Mouse (Mus musculus) embryonic facial prominence, embryonic 15.5 days (tissue): ENCODE data around the gene Cfap54. TPM values are rescaled to one million over a fixed set of nuclear protein-coding genes. Genes with fewer than 3 reads are reported as not detected.

ENCODE experiments used
- ATAC-seq: fragments of 200-750 bp; cut with Nextera tagmentation; 2 replicates; pipeline ENCODE4 v1.8.0; 2017; ENCODE audit warnings: low read depth, moderate TSS enrichment; ENCODE audit not compliant: insufficient number of reproducible peaks, low FRiP score, low TSS enrichment
- H3K27ac ChIP-seq: fragments of 300-500 bp; sonication (generic); replicated peaks from 2 replicates; pipeline ENCODE4 v1.5.1; 2015; ENCODE audit warnings: mild to moderate bottlenecking, inconsistent platforms
- H3K27me3 ChIP-seq: fragments of 300-500 bp; sonication (generic); 2 replicates; pipeline ENCODE4 v1.6.1; 2015; ENCODE audit warnings: inconsistent platforms
- H3K36me3 ChIP-seq: fragments of 300-500 bp; sonication (generic); 2 replicates; pipeline ENCODE4 v1.6.1; 2015; ENCODE audit warnings: mild to moderate bottlenecking, inconsistent platforms
- H3K4me1 ChIP-seq: fragments of 300-500 bp; sonication (generic); 2 replicates; pipeline ENCODE4 v1.6.1; 2015; ENCODE audit warnings: inconsistent platforms
- H3K4me2 ChIP-seq: fragments of 300-500 bp; sonication (generic); replicated peaks from 2 replicates; pipeline ENCODE4 v1.6.1; 2015; ENCODE audit warnings: mild to moderate bottlenecking, inconsistent platforms
- H3K4me3 ChIP-seq: fragments of 300-500 bp; sonication (generic); replicated peaks from 2 replicates; pipeline ENCODE4 v1.5.1; 2015; ENCODE audit warnings: mild to moderate bottlenecking, inconsistent platforms
- H3K9ac ChIP-seq: fragments of 300-500 bp; sonication (generic); 2 replicates; pipeline ENCODE4 v1.6.1; 2015; ENCODE audit warnings: inconsistent platforms
- H3K9me3 ChIP-seq: fragments of 300-500 bp; sonication (generic); replicated peaks from 2 replicates; pipeline ENCODE4 v1.6.1; 2016; ENCODE audit warnings: inconsistent platforms
- WGBS: fragments of 180-500 bp; shearing (Covaris S2); methylation state at CpG from one replicate; pipeline ENCODE4 v1.1.7; 2015; 5-methylcytosine and 5-hydroxymethylcytosine counted together
- polyA plus RNA-seq: library from polyadenylated mRNA; unstranded; fragments of >200 nt; fragmentation: Nextera tagmentation; extraction: Ambion mirVana; gene quantifications from 2 replicates; pipeline ENCODE4 v1.2.1, GENCODE M21; 2015

The Cfap54 gene
- polyA plus RNA-seq, 1 experiment from 2014 or later = 3.3 TPM

DNA sequence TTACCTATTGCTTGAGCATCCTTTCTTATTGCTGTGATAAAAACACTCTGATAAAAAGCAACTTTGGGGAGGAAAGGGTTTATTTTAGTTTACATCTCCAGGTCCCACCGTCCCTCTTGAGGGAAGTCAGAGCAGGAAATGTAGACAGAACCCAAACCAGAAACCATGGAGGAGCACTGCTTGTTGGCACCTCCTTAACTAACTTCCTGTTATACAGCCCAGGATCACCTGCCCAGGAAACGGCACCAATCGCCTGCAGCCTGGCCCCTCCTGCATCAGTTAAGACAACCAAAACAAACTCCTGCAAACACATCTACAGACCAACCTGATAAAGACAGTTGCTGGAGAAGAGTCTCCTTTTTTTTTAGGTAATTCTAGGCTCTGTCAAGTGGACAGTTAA lies 74.4 kb downstream of the Cfap54 start:
- H3K9ac ChIP-seq = no peak overlapping the region
- H3K4me2 ChIP-seq = no peak overlapping the region
- no peaks in the 10 kb centered on the region for H3K36me3 ChIP-seq
- no peak for ATAC-seq
- no peaks in the 10 kb centered on the region for H3K9me3 ChIP-seq
- no peaks in the 10 kb centered on the region for H3K27me3 ChIP-seq
- no peak overlapping the region for H3K4me3 ChIP-seq
- H3K4me1 ChIP-seq = no peaks in the 10 kb centered on the region
- 63% methylated on average over 3 of the region's 3 CpGs for WGBS
- H3K27ac ChIP-seq = no peak overlapping the region

GRCm38 (mm10) chr10:93006405-93006804 lies 75.0 kb downstream of the Cfap54 start:
- Histone ChIP-seq H3K27me3 (no peaks in the 10 kb centered on the region), H3K4me2 (no peak overlapping the region), H3K27ac (no peak overlapping the region), H3K36me3 (no peaks in the 10 kb centered on the region), H3K9ac (no peak overlapping the region), H3K4me1 (no peaks in the 10 kb centered on the region), H3K4me3 (no peak overlapping the region), H3K9me3 (no peaks in the 10 kb centered on the region)
- ATAC-seq = no peak
- 75% methylated on average over 9 of the region's 9 CpGs for WGBS

DNA sequence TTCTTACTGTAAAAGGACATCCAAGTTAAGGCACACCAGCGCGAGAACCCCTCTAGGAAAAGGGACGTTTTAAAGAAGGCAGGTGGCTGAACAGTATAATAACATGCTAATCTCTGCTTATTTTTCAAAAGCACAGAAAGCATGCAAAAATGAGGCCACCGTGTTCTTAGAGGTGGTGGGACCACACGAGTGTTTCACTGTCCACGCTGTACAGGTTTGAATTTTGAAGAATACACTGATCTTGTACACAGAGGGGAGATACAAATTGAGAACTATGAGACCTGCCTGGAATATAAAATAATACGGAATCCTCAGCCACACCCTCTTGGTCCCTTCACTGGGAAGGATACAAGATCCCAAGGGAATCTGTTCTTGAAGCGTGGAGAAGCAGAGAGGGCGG lies 82.9 kb downstream of the Cfap54 start:
- 78% methylated on average over 9 of the region's 9 CpGs for WGBS
- Histone ChIP-seq H3K4me2 (no peak overlapping the region), H3K27ac (no peak overlapping the region), H3K4me1 (no peaks in the 10 kb centered on the region), H3K9me3 (no peaks in the 10 kb centered on the region), H3K27me3 (no peaks in the 10 kb centered on the region), H3K36me3 (no peaks in the 10 kb centered on the region), H3K9ac (no peak overlapping the region), H3K4me3 (no peak overlapping the region)
- no peak for ATAC-seq

- 74% methylated on average over 7 of the region's 7 CpGs for WGBS
- H3K9me3 ChIP-seq = no peaks in the 10 kb centered on the region
Measured at GRCm38 (mm10) chr10:92995186-92995585, 86.2 kb downstream of the Cfap54 start.

GRCm38 (mm10) chr10:92994340-92994739 lies 87.1 kb downstream of the Cfap54 start:
- Histone ChIP-seq H3K9me3 (no peaks in the 10 kb centered on the region), H3K4me3 (no peak overlapping the region), H3K36me3 (no peaks in the 10 kb centered on the region), H3K4me2 (no peak overlapping the region), H3K4me1 (no peaks in the 10 kb centered on the region), H3K27ac (no peak overlapping the region), H3K9ac (no peak overlapping the region), H3K27me3 (no peaks in the 10 kb centered on the region)
- 42% methylated on average over 3 of the region's 3 CpGs for WGBS
- ATAC-seq = no peak

More at GRCm38 (mm10) chr10:92995186-92995585, 86.2 kb downstream of the Cfap54 start:
- no peaks in the 10 kb centered on the region for H3K4me1 ChIP-seq
- no peak overlapping the region for H3K27ac ChIP-seq
- no peaks in the 10 kb centered on the region for H3K27me3 ChIP-seq
- no peak overlapping the region for H3K4me2 ChIP-seq
- no peaks in the 10 kb centered on the region for H3K36me3 ChIP-seq
- no peak for ATAC-seq
- H3K9ac ChIP-seq = no peak overlapping the region
- no peak overlapping the region for H3K4me3 ChIP-seq

GRCm38 (mm10) chr10:92992526-92992925 lies 88.9 kb downstream of the Cfap54 start:
- H3K27me3 ChIP-seq = no peaks in the 10 kb centered on the region
- ATAC-seq = no peak
- H3K4me2 ChIP-seq = no peak overlapping the region
- no peak overlapping the region for H3K4me3 ChIP-seq
- H3K9ac ChIP-seq = no peak overlapping the region
- H3K4me1 ChIP-seq = no peaks in the 10 kb centered on the region
- no peaks in the 10 kb centered on the region for H3K9me3 ChIP-seq
- H3K27ac ChIP-seq = no peak overlapping the region
- H3K36me3 ChIP-seq = no peaks in the 10 kb centered on the region

- Histone ChIP-seq H3K27me3 (no peaks in the 10 kb centered on the region), H3K9me3 (no peaks in the 10 kb centered on the region), H3K9ac (no peak overlapping the region), H3K36me3 (no peaks in the 10 kb centered on the region), H3K27ac (no peak overlapping the region), H3K4me3 (no peak overlapping the region), H3K4me2 (no peak overlapping the region), H3K4me1 (no peaks in the 10 kb centered on the region)
- no peak for ATAC-seq
- 79% methylated on average over 2 of the region's 2 CpGs for WGBS
Measured at GRCm38 (mm10) chr10:92990576-92990975, 90.8 kb downstream of the Cfap54 start.

- 82% methylated on average over 3 of the region's 3 CpGs for WGBS
- Histone ChIP-seq H3K27ac (no peak overlapping the region), H3K4me3 (no peak overlapping the region), H3K9me3 (no peaks in the 10 kb centered on the region), H3K9ac (no peak overlapping the region), H3K36me3 (no peaks in the 10 kb centered on the region), H3K4me2 (no peak overlapping the region), H3K27me3 (no peaks in the 10 kb centered on the region), H3K4me1 (no peaks in the 10 kb centered on the region)
- ATAC-seq = no peak
Measured at GRCm38 (mm10) chr10:92965134-92965533, 116.3 kb downstream of the Cfap54 start.

- Histone ChIP-seq H3K9ac (no peak overlapping the region), H3K4me2 (no peak overlapping the region), H3K4me1 (no peaks in the 10 kb centered on the region), H3K9me3 (no peaks in the 10 kb centered on the region), H3K27ac (no peak overlapping the region), H3K36me3 (no peaks in the 10 kb centered on the region), H3K4me3 (no peak overlapping the region), H3K27me3 (no peaks in the 10 kb centered on the region)
- WGBS = 88% methylated on average over 1 of the region's 1 CpGs
- ATAC-seq = no peak
Measured at GRCm38 (mm10) chr10:92950044-92950443, 131.4 kb downstream of the Cfap54 start.

- no peak overlapping the region for H3K9ac ChIP-seq
- H3K9me3 ChIP-seq = no peaks in the 10 kb centered on the region
- no peak overlapping the region for H3K27ac ChIP-seq
- ATAC-seq = no peak
- H3K36me3 ChIP-seq = no peaks in the 10 kb centered on the region
- H3K4me1 ChIP-seq = peaks cover under 1% of the 10 kb centered on the region; the same call in 1 of the 2 replicates
- no peak overlapping the region for H3K4me3 ChIP-seq
- H3K4me2 ChIP-seq = no peak overlapping the region
- H3K27me3 ChIP-seq = no peaks in the 10 kb centered on the region
- 54% methylated on average over 7 of the region's 7 CpGs for WGBS
Measured at GRCm38 (mm10) chr10:92942848-92943645, 138.4 kb downstream of the Cfap54 start.

GRCm38 (mm10) chr10:92941616-92942015 lies 139.8 kb downstream of the Cfap54 start:
- H3K9ac ChIP-seq = no peak overlapping the region
- no peak overlapping the region for H3K4me2 ChIP-seq
- 55% methylated on average over 1 of the region's 1 CpGs for WGBS
- no peaks in the 10 kb centered on the region for H3K27me3 ChIP-seq
- peaks cover 6% of the 10 kb centered on the region; the same call in 1 of the 2 replicates for H3K4me1 ChIP-seq
- H3K27ac ChIP-seq = no peak overlapping the region
- no peaks in the 10 kb centered on the region for H3K9me3 ChIP-seq
- H3K36me3 ChIP-seq = no peaks in the 10 kb centered on the region
- no peak overlapping the region for H3K4me3 ChIP-seq
- ATAC-seq = no peak

DNA sequence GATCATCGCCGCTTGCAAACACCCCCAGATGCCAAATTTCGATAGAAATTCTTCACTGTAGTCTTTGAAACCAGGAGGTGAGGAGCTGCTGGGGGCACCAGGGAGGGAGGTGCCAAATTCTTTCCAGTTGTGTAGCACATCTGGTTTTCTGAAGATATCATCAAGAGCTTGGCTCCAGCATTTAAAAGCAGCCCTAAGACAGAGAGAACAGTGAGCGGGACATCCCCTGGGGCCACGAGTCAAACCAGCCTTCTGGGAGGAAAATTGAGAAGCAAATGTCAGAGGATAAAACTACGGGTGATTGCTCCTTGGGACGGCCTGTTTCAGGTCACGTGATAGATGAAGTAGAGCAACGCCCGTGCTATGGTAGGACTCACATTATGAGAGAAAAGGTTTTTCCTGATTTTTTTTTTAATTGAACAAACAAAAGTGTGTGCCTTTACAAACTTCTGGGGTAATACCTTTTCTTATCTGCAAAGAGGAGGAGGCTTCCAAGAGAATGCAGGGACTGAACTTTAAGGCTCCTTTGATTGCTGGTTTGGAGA lies 143.6 kb downstream of the Cfap54 start:
- Histone ChIP-seq H3K9me3 (no peaks in the 10 kb centered on the region), H3K27ac (no peak overlapping the region), H3K36me3 (no peaks in the 10 kb centered on the region), H3K9ac (no peak overlapping the region), H3K4me1 (peaks cover 6% of the 10 kb centered on the region; the same call in 1 of the 2 replicates), H3K4me3 (no peak overlapping the region), H3K27me3 (no peaks in the 10 kb centered on the region), H3K4me2 (no peak overlapping the region; the same call in 1 of the 2 replicates)
- ATAC-seq = no peak
- WGBS = 32% methylated on average over 10 of the region's 10 CpGs
